Mouse (Mus musculus) liver, embryonic 11.5 days (tissue): ENCODE data around the gene H3f3b. TPM values are rescaled to one million over a fixed set of nuclear protein-coding genes. Genes with fewer than 3 reads are reported as not detected.

Experiments
- ATAC-seq: fragments of 200-750 bp; cut with Nextera tagmentation; replicated peaks from 2 replicates; pipeline ENCODE4 v1.8.0; 2017; ENCODE audit warnings: moderate number of reproducible peaks, mild to moderate bottlenecking, moderate TSS enrichment, moderate library complexity; ENCODE audit not compliant: low FRiP score
- DNase-seq: peaks from one replicate; pipeline ENCODE4 v3.0.0-alpha.2; 2017; ENCODE audit warnings: low spot score
- H3K27ac ChIP-seq: fragments of 300-500 bp; sonication (generic); 2 replicates; pipeline ENCODE4 v1.5.1; 2014; ENCODE audit warnings: mild to moderate bottlenecking, low read depth, low read length, control low read depth
- H3K27me3 ChIP-seq: fragments of 300-500 bp; sonication (generic); replicated peaks from 2 replicates; pipeline ENCODE4 v1.6.1; 2014; ENCODE audit warnings: low read length, mixed read lengths; ENCODE audit not compliant: control insufficient read depth, insufficient read depth
- H3K36me3 ChIP-seq: fragments of 300-500 bp; sonication (generic); 2 replicates; pipeline ENCODE4 v1.6.1; 2014; ENCODE audit warnings: mild to moderate bottlenecking, low read length, moderate library complexity, mixed read lengths; ENCODE audit not compliant: control insufficient read depth, insufficient read depth
- H3K4me1 ChIP-seq: fragments of 300-500 bp; sonication (generic); replicated peaks from 2 replicates; pipeline ENCODE4 v1.6.1; 2014; ENCODE audit warnings: low read length, mixed read lengths; ENCODE audit not compliant: control insufficient read depth, insufficient read depth
- H3K4me2 ChIP-seq: fragments of 300-500 bp; sonication (generic); 2 replicates; pipeline ENCODE4 v1.6.1; 2014; ENCODE audit warnings: mild to moderate bottlenecking, control low read depth, moderate library complexity
- H3K4me3 ChIP-seq: fragments of 300-500 bp; sonication (generic); 2 replicates; pipeline ENCODE4 v1.5.1; 2014; ENCODE audit warnings: low read depth, low read length, control low read depth
- H3K9ac ChIP-seq: fragments of 300-500 bp; sonication (generic); 2 replicates; pipeline ENCODE4 v1.6.1; 2014; ENCODE audit warnings: low read depth, low read length, control low read depth
- H3K9me3 ChIP-seq: fragments of 300-500 bp; sonication (generic); 2 replicates; pipeline ENCODE4 v1.6.1; 2016; ENCODE audit warnings: low read length, inconsistent platforms, mixed read lengths; ENCODE audit not compliant: control insufficient read depth
- WGBS: fragments of 180-500 bp; shearing (Covaris S2); extraction: QIAGEN DNeasy Blood & Tissue Kit; methylation state at CpG from one replicate; pipeline ENCODE4 v1.1.7; 2014; 5-methylcytosine and 5-hydroxymethylcytosine counted together
- polyA plus RNA-seq: library from polyadenylated mRNA; unstranded; fragments of >200 nt; fragmentation: Nextera tagmentation; extraction: Ambion mirVana; gene quantifications from 2 replicates; pipeline ENCODE4 v1.2.1, GENCODE M21; 2014

Gene H3f3b
- polyA plus RNA-seq, 1 experiment from 2014 or later: 1,141 TPM

GRCm38 (mm10) chr11:116011529-116012261 lies 16.1 kb downstream of the H3f3b start:
- no peaks in the 10 kb centered on the region for H3K9me3 ChIP-seq
- peaks cover 26% of the 10 kb centered on the region for H3K4me1 ChIP-seq
- H3K9ac ChIP-seq: peak overlapping the region; percentile 98
- peak overlapping the region; percentile 85 for H3K4me3 ChIP-seq
- H3K4me2 ChIP-seq: peak overlapping the region; percentile 92
- peak overlapping the region; percentile 97 for H3K27ac ChIP-seq
- peaks cover 23% of the 10 kb centered on the region; the same call in 1 of the 2 replicates for H3K36me3 ChIP-seq
- H3K27me3 ChIP-seq: no peaks in the 10 kb centered on the region
- ATAC-seq: 0 out of 2 replicates have a peak, but pooled peaks have one; percentile 12
- WGBS: 16% methylated on average over 13 of the region's 14 CpGs
- peak; percentile 67 for DNase-seq

- peak overlapping the region; percentile 98 for H3K9ac ChIP-seq
- H3K4me2 ChIP-seq: peak overlapping the region; percentile 92
- no peaks in the 10 kb centered on the region for H3K9me3 ChIP-seq
- H3K4me1 ChIP-seq: peaks cover 28% of the 10 kb centered on the region
- H3K27ac ChIP-seq: peak overlapping the region; percentile 97; the same call in 1 of the 2 replicates
- DNase-seq (no peak), ATAC-seq (no peak)
- H3K4me3 ChIP-seq: no peak overlapping the region
- H3K27me3 ChIP-seq: no peaks in the 10 kb centered on the region
- 78% methylated on average over 5 of the region's 5 CpGs for WGBS
- peaks cover 23% of the 10 kb centered on the region; the same call in 1 of the 2 replicates for H3K36me3 ChIP-seq
Measured at GRCm38 (mm10) chr11:116010948-116011347, 16.8 kb downstream of the H3f3b start.

GRCm38 (mm10) chr11:116010146-116010545 lies 17.6 kb downstream of the H3f3b start:
- Histone ChIP-seq H3K9ac (no peak overlapping the region), H3K4me3 (no peak overlapping the region), H3K27me3 (no peaks in the 10 kb centered on the region), H3K9me3 (no peaks in the 10 kb centered on the region), H3K4me1 (peaks cover 35% of the 10 kb centered on the region), H3K27ac (no peak overlapping the region), H3K36me3 (peaks cover 23% of the 10 kb centered on the region; the same call in 1 of the 2 replicates), H3K4me2 (no peak overlapping the region)
- WGBS: 87% methylated on average over 8 of the region's 8 CpGs
- ATAC-seq (no peak), DNase-seq (no peak)

GRCm38 (mm10) chr11:116009661-116010060 lies 18.1 kb downstream of the H3f3b start:
- Histone ChIP-seq H3K9me3 (no peaks in the 10 kb centered on the region), H3K27ac (no peak overlapping the region), H3K4me3 (no peak overlapping the region), H3K4me2 (no peak overlapping the region), H3K4me1 (peaks cover 33% of the 10 kb centered on the region), H3K36me3 (peaks cover 23% of the 10 kb centered on the region; the same call in 1 of the 2 replicates), H3K27me3 (no peaks in the 10 kb centered on the region), H3K9ac (no peak overlapping the region)
- DNase-seq (no peak), ATAC-seq (no peak)
- 91% methylated on average over 11 of the region's 11 CpGs for WGBS

GRCm38 (mm10) chr11:116008832-116009375 lies 18.9 kb downstream of the H3f3b start:
- ATAC-seq: no peak
- Histone ChIP-seq H3K9ac (no peak overlapping the region), H3K27ac (no peak overlapping the region), H3K36me3 (peaks cover 23% of the 10 kb centered on the region; the same call in 1 of the 2 replicates), H3K9me3 (no peaks in the 10 kb centered on the region), H3K4me1 (peaks cover 37% of the 10 kb centered on the region), H3K27me3 (no peaks in the 10 kb centered on the region), H3K4me3 (no peak overlapping the region), H3K4me2 (no peak overlapping the region)
- no peak for DNase-seq
- WGBS: 87% methylated on average over 13 of the region's 13 CpGs

- Histone ChIP-seq H3K4me1 (peaks cover 42% of the 10 kb centered on the region), H3K27ac (no peak overlapping the region), H3K9me3 (no peaks in the 10 kb centered on the region), H3K27me3 (no peaks in the 10 kb centered on the region), H3K9ac (no peak overlapping the region), H3K36me3 (peaks cover 23% of the 10 kb centered on the region; the same call in 1 of the 2 replicates), H3K4me3 (no peak overlapping the region), H3K4me2 (no peak overlapping the region)
- DNase-seq: no peak
- no peak for ATAC-seq
- 91% methylated on average over 11 of the region's 11 CpGs for WGBS
Measured at GRCm38 (mm10) chr11:116008411-116008810, 19.4 kb downstream of the H3f3b start.

GRCm38 (mm10) chr11:116007095-116007850 lies 20.5 kb downstream of the H3f3b start:
- H3K9ac ChIP-seq: no peak overlapping the region
- peaks cover 36% of the 10 kb centered on the region for H3K4me1 ChIP-seq
- H3K9me3 ChIP-seq: no peaks in the 10 kb centered on the region
- H3K27ac ChIP-seq: 0 out of 2 replicates have a peak overlapping the region, but pooled peaks have one; percentile 13
- H3K4me3 ChIP-seq: no peak overlapping the region
- no peaks in the 10 kb centered on the region for H3K27me3 ChIP-seq
- peaks cover 23% of the 10 kb centered on the region; the same call in 1 of the 2 replicates for H3K36me3 ChIP-seq
- 89% methylated on average over 28 of the region's 28 CpGs for WGBS
- DNase-seq: no peak
- H3K4me2 ChIP-seq: no peak overlapping the region
- no peak for ATAC-seq

GRCm38 (mm10) chr11:116005701-116006419 lies 21.9 kb downstream of the H3f3b start:
- Histone ChIP-seq H3K4me2 (peak overlapping the region; percentile 79), H3K27ac (peak overlapping the region; percentile 87), H3K4me3 (peak overlapping the region; percentile 41), H3K4me1 (peaks cover 26% of the 10 kb centered on the region), H3K27me3 (no peaks in the 10 kb centered on the region), H3K36me3 (peaks cover 21% of the 10 kb centered on the region; the same call in 1 of the 2 replicates), H3K9me3 (no peaks in the 10 kb centered on the region), H3K9ac (peak overlapping the region; percentile 73)
- ATAC-seq (no peak), DNase-seq (no peak)
- WGBS: 63% methylated on average over 9 of the region's 9 CpGs
